Mouse (Mus musculus) CD4-positive helper T cell, adult 2 months (primary cell): ENCODE results near the gene Hebp2.

ENCODE experiments used
- DNase-seq: peaks from one replicate; pipeline ENCODE4 v3.0.0-alpha.2; 2012; ENCODE audit warnings: low read depth, missing footprints, low spot score

Hebp2 gene

DNA sequence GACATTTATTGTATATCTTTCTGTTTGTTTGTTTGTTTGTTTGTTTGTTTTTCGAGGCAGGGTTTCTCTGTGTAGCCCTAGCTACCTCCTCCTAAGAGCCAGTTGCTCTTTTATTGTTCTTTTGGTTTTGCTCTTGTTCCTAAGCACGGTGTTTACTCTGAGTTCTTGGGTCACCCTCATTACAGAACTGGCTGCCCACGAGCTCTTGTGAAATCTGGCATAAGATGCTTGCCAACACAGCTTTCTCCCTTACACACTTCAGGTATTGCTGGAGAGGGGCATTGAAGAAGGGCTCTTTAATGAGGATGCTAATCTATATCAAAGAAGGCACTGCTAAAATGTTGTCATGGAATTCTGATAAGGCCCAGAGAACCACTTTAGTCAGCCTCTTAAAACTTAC, 35.2 kb downstream of the Hebp2 start:
- DNase-seq, result no peak

DNA sequence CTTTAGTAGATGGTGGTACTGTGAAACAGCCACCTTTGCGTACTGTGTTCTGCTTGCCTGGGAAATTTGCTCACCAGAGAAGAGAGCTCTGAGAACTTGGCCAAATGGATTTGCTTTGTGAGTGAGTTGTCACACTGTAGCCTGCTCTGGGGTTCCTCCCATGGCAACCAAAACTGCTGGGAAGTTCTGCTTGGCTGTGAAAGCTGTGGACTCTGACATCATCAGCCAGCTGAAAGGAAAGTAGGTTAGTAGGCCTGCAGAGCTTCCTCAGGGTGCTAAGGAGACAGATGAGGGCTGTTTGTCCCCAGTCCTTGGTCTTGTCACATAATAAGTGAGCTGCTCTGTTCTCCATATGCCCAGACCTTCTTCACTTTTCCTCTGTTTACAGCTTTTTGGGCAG, 37.3 kb downstream of the Hebp2 start:
- no peak for DNase-seq

DNA sequence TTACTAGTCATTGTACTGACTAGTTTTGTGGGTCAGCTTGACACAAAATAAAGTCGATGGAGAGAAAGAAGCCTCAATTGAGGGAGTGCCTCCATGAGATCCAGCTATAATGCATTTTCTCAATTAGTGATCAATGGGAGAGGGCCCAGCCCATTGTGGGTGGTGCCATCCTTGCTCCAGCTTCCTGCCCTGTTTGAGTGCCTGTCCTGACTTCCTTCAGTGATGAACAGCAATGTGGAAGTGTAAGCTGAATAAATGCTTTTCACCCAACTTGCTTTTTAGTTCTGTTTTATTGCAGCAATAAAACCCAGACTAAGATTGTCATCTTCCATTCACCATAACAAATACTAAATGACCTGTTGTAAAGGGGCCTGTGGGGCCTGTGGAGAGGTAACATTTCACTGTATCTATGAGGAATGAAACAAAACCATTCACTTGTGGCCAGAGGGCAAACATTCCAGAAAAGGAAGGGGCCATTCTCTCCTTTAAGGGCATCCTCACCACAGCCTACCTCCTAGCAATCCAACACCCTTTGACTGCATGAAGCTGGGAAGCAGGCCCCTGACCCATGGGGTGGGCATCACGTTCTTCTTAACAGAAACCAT, 37.9 kb downstream of the Hebp2 start:
- no peak for DNase-seq

- DNase-seq, result no peak
Observed at GRCm38 (mm10) chr10:18506501-18506946, 39.4 kb downstream of the Hebp2 start.

GRCm38 (mm10) chr10:18505690-18506089, 40.2 kb downstream of the Hebp2 start:
- DNase-seq, result no peak

DNA sequence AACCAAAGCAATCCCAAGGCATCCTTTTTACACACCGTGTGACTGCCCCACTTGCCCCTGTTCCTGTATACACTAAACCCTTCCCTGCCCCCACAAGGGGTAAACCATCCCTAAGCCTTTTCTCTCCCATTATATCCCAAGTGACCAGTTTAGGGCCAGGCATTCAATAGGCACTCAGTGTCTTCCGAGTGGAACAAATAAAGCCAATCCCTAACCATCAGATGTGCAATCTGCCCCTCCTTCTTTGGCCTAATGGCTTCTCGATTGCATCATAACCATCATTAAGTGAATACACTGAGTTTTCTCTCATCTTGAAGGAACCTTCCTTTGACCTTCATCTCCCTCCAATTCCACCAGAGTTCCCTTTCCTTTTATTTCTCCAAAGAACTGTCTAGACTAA, 43.9 kb downstream of the Hebp2 start:
- DNase-seq, result no peak

GRCm38 (mm10) chr10:18497066-18497465, 48.8 kb downstream of the Hebp2 start:
- DNase-seq, result no peak

DNA sequence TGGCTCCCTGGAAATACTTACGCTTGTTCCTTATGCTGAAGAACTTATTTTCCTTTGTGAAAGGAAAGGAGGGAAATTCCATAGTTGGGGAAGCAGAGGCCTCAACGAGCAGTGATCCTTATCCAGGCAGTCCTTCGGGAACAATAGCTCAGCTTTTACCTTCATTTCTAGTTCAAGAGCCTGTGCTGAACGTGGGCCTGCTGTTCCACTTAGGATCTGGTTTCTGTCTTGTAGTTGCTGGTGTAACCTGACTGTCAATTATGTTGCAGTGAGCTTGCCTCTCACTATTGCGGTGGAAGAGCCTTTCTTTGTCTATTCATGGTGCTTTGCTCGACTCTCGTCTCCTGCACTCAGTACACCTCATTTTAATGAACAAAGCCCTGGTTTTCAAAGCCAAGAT, 51.6 kb downstream of the Hebp2 start:
- DNase-seq, result no peak

GRCm38 (mm10) chr10:18493010-18493894, 52.6 kb downstream of the Hebp2 start:
- DNase-seq, result no peak

GRCm38 (mm10) chr10:18491952-18492351, 53.9 kb downstream of the Hebp2 start:
- DNase-seq, result no peak

DNA sequence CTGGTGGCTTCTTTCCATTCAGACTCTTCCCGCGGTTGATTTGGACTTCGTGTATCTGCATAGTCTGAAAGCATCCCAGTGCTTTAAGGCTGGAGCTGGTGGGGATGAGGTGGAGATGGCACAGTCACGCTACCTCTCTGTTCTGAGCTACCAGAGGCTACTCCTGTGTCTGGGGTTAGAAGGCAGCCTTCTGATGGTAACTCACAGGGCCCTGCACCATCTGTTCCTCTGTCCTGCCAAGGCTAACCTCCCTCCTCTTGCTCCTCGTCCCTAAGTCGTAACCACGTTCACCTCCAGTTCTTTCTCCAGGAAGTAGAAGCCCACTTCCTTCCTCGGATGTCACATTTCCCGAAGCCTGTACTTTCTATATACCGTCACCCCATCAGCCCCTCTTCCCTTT, 55.9 kb downstream of the Hebp2 start:
- no peak for DNase-seq
